Mouse (Mus musculus) retina, embryonic 14.5 days (tissue): ENCODE results near the gene Tbk1.

ENCODE experiments used
- DNase-seq: peaks from one replicate; pipeline ENCODE4 v3.0.0-alpha.2; 2015; ENCODE audit warnings: low spot score

Tbk1 gene

DNA sequence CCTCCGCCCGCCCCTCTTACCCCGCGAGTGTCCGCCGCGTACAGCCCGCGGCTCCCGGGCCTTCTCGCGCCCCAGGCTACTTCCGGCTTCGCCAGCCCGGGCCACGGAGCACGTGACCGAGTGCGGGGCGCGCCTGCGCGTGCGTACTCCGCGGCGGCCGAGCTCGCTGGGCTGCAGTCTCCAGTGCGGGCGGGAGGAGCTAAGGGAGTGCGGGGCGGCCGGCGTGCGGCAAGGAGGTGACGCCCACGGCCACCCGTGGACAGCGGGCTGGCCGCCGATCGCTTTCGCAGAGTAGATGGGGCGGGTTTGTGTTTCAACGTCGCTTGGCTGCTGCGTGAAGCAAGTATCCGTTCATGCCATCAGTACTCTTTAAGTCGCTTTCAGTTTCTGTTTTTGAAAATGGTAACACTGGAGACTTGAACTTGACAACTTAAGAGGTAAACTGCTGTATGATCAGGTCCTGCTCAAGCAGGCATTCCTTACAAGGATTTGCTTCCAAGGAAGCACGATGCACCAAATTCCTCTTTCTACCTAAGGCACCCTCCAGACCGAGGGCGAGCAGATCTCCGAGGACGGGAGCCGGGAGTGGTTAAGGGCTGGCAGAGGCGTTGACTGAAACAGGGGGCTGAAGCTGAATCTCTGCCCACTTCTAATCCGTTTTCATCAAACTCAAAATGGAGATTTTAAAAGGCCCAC, at the start of gene Tbk1:
Gene Tbk1, minus strand, starts transcription at position 113 of the 696 bp plus-strand sequence.
- DNase-seq, result peak; percentile 94

DNA sequence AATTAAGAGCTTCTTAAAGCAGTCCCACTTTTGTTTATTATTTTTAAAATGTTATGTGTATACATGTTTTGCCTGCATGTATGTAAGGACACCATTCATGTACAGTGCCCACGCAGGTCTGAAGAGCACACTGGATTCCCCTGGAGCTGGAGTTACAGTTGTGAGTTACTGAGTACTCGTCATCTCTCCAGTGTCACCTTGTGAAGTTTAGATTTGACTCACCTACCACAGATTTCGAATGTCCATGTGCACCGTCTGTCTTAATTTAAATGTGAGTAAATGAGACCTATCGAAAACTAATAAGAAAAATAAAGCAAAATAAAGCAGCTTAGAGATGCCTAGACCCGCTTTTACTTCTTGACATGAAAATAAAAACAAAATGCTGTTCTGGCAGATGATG, 49.7 kb upstream of the Tbk1 start:
- DNase-seq, result no peak

- no peak for DNase-seq
These were observed 47.6 kb upstream of the Tbk1 start for GRCm38 (mm10) chr10:121634159-121634558.

DNA sequence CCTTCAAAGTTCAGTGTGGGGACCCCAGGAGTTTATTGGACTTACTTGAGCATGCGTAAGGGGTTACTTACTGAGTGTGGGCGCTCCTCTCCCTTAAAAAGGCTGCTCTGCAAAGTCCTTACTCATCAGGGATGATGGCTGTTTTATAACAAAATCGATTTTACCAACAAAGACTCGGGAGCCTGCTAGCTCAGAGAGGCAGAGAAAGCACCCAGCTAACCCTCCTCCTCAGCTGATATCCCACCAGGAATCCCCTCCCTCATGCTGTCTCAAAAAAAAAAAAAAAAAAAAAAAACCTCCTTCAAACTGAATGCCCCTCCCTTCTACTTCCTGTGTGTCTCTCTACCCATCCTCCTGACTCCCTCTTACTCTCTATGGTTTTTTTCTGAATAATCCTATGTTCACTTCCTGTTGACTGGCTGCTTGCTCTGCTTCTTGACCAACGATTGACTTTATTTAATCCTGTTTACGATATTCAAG, 42.0 kb upstream of the Tbk1 start:
- DNase-seq, result no peak

DNA sequence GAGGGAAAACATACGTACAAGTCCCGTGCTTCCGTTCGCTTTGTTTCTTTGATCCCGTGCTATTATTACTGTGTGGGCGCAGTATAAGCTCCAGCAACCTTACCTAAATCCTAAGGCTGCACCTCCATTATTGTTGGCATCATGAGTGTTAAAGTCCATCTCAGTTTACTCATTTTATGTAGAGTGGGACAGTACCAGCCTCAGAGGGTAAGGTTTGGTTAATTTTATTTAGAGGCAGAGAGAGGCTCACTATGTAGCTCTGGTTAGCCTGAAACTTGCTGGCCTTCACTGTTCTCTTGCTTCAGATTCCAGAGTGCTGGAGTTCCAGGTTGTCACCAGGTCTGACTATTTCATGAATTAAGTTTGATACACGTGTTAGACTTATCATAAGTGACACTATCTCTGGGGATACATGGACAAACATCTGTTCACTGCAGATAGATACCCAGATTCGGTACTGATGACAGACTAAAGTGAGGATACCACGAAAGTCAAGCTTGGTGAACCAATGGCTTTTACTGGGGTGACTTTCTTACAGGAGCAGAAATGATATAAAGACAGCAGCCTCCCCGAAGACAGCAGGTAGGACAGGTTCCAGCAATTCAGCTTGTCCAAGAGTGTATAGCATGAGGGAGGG, 40.7 kb upstream of the Tbk1 start:
- DNase-seq, result no peak

GRCm38 (mm10) chr10:121626186-121626882, 39.7 kb upstream of the Tbk1 start, which contains the start of gene Xpot:
TSS of gene Xpot (minus strand) at chr10:121626332.
- DNase-seq, result peak; percentile 97

- DNase-seq, result peak; percentile 28
These were observed 39.0 kb upstream of the Tbk1 start for GRCm38 (mm10) chr10:121625407-121626185.

DNA sequence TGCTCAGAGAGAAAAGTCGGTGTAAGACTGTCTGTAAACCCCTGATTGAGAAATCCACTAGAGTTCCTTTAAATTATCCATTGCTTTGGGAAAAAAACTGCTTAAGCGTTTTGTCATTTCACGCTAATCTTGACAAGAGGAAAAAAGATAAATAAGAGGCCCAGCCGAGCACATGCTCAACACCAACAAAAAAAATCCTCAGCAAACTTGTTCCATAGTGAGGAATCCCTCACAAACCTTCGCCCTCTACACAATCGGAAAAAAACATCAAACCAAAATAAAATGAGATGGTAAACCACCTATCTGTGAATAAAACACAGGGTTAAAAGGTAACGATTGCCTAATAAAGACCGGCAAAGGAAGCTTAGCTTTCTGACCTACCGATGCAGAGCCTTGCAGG, 38.4 kb upstream of the Tbk1 start:
- no peak for DNase-seq

- no peak for DNase-seq
These were observed 37.1 kb upstream of the Tbk1 start for GRCm38 (mm10) chr10:121623670-121624069.

DNA sequence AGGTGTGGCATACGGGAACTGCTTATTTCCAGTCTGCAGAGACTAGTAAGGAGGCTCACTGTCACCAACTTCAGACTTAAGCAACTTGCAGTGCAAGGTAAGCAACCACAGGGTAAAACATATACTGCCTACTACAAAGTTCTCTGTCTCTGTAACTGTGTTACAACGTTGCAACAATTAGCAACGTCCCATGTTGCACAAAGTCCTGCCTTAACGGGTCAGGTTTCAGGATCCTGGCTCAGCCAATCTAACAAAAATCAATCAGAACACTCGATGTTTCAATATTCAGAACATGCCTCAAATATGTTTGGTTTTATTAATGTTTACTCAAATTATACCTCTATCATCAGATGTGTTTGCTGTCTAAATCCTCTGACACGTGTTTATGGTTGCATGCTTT, 35.8 kb upstream of the Tbk1 start:
- DNase-seq, result no peak

GRCm38 (mm10) chr10:121615935-121616334, 29.3 kb upstream of the Tbk1 start:
- no peak for DNase-seq

DNA sequence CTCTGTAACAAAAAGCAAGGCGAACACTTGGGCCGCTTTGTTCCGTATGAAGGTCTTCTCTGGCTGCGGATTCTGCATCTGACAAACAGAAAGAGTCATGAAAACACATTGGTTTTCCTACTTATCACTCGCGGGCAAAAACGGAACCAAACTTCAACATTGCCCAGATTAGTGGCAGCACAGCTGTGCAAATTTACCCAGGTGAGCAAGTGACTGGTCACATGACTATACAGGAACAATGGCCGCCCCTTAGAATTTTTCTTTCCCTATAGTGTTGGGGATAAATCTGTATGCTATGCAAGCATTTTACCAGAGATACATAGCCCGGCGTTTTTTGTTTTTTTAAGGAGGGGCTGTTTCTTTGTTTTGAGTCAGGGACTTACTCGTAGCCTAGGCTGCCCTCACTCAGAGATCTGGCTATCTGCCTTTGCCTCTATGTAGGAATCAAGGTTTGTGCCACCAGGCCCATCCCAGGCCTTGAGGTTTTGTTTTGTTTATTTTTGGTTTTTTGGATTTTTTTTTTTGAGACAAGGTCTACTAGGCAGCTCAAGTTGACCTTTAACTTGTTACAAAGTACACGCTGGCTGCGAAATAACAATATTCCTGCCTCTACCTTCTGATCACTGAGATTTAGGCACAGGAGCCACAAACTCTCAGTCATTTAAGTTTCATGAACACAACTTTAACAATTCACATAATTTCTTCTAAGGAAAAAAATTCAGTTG, 28.7 kb upstream of the Tbk1 start:
- no peak for DNase-seq

DNA sequence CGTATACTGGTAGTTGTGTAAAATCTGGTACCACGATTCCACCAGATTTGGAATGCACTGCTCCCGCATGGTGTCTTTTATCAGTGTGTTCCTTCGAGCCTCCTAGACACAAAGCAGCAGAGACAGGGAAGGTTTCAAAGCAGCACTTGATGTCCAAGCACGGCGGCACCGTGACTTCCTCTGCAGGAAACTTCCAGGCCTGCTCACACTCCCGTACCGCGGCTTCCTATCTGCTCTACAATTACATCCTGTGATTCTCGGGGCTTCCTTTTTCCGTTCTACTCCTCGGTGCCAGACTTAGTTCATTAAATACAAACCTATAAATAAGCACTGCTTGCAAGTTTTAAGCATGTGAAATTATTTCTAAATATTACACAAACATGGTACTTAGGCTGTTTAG, 27.0 kb upstream of the Tbk1 start:
- DNase-seq, result no peak

DNA sequence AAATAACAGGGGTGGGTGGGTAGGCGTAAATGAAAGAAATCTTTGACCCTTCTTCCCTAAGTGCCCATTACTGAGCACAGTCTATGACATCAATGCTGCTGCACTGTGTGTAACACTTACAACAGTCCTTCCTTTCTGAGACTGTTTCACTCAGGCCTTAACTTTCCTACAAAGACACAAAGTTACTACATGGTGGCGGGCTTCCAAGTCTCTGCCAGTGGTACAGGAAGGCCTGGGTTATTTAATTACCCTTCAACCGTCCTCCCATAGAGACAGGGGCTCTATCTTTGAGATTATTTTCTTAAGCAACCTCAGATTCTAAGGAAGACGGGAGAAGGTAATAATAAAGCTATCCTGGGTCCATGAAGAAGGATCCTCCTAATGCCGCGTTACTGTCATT, 25.9 kb upstream of the Tbk1 start:
- no peak for DNase-seq

GRCm38 (mm10) chr10:121611587-121611986, 25.0 kb upstream of the Tbk1 start:
- DNase-seq, result no peak

DNA sequence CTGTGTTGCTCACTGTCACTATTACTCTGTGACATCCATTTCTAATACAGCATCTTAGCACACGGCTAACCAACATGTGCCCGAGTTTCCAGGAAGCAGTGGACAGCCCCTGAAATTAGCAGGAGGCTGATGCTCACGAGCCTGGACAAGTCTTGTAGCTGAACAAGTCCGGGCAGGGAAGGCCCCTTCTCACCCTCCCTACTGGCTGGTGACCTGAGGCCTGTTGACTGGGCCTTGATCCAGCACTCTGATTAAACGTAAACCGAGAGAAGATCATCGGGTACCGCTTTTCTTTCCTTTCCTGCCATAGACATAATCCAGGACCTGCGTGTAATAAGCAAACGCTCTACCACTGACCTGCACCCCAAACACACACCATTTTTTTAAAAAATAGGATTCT, 21.6 kb upstream of the Tbk1 start:
- no peak for DNase-seq

DNA sequence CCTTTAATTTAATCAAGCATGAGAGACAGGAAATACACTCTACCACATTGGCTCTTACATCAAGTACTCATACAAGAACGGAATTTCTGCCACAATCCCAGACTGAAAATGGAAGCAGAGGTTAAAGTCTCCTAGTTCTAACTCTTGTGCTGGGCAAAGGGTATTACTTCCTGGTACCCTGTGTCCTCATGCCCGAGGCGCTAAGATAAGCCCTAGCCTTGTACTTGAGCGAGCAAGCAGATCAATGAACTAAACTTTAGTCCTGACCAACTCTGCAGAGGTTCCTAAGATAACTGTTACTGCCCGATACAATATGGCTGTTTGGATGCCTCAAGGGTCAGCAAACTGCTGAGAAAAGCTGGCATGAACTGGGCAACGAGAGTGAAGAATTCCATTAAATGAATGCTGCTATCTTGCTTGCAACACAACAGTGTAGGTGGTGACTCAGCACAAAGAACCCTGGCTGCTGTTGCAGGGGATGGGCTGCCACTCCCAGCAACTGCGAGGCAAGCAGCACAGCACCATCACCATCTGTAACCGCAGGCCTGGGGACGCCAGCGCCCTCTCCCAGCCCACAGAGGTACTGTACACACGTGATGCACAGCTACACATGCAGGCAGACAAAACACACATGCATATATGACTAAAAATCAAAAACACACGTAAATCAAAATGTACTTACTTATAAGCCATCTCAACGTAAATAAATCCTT, 18.2 kb upstream of the Tbk1 start:
- no peak for DNase-seq

DNA sequence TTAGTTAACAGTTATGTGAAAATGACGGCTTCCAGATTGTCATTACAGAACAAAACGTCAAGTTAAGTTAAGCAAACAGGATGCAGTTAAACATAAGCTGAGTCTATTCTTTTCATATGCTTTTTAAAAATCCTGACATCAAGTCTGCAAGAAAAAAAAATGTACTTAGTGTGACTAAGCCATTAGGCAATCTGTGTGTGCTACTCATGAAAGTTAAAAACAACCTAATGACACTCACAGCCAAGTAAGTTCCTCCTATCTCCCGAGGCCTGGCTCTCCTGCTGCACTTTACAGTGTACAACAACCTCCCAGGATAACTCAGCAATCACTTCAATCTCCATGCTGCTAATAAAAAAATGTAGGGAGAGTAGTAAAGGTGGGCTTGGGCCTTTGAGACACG, 17.0 kb upstream of the Tbk1 start:
- DNase-seq, result no peak

- no peak for DNase-seq
These were observed 14.7 kb upstream of the Tbk1 start for GRCm38 (mm10) chr10:121601272-121601671.

GRCm38 (mm10) chr10:121596580-121596979, 10.0 kb upstream of the Tbk1 start:
- no peak for DNase-seq

DNA sequence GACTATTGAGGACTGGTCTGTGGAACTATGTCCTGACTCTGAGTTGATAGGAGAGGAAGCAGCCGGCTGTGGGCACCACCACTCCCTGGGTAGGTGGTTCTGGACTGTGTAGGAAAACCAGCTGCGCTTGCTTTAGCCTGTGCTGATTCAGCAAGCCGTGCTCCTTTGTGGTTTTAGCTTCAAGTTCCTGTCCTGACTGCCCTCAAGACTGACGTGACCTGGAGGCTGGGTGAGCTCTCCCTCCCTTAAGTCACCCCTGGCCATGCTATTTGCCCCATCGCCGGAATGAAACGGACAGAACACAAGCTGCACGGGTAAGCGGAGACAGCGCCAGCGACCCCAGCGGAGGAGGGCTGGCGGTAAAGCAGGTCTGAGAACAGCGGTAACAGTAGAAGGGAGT, 4.5 kb upstream of the Tbk1 start:
- DNase-seq, result no peak
